In the genomic region with DNA sequence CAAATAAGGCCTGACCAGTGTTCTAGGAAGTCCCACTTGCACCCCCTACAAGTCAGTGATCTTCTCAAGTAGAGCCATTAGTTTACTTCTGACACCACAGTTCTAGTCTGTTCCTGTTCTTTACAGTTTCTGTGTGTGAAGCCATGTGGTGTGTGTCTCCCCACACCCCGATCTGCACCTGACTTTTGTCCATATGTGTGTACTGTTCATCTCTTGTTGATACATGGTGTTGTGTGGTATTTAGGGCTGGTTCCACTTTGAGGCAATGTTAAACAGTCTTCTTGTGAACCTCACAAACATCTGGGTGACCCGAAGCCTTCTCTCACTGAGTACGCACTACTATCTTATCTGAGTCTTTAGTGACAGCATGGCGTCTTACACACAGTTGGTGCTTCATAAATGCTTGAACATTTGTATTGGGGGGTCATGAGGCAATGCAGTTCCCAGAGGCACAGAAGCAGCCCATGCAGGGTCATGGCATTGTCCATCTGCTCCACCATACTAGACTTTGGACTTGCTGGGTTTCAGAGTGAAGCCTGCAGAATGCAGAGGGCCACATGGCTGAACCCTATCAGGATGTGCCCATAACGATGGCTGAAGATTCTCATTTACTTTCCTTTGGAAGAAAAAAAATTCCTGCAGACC, we compare ENCODE assay signal across 35 mouse cellular contexts. TPM values are rescaled to one million over a fixed set of nuclear protein-coding genes. Genes with fewer than 3 reads are reported as not detected.
DNase-seq lines count a peak whose midpoint lies in the region; ATAC-seq and TF ChIP-seq lines count a peak whose summit lies in the region.
"Had no signal": no experiment of that assay in that cellular context is flagged by ENCODE, and none has a peak within 500 bp of the region (broad histone marks: within the 10 kb centered on the region; RNA-seq: fewer than 3 reads in every experiment).

No protein-coding gene starts in this region.

- H3K36me3 ChIP-seq in intestine, embryonic 14.5 days (ENCODE audit: control insufficient read depth, insufficient read depth, low read length) = no peaks in the 10 kb centered on the region
- no peaks in the 10 kb centered on the region for H3K36me3 ChIP-seq in intestine, postnatal 0 days (ENCODE audit: control insufficient read depth, insufficient read depth)
- no peaks in the 10 kb centered on the region for H3K36me3 ChIP-seq in lung, postnatal 0 days (ENCODE audit: insufficient read depth, low read length)
- H3K36me3 ChIP-seq: G1E; heart, embryonic 13.5 days; hindbrain, embryonic 13.5 days had no signal

- ATAC-seq in intestine, embryonic 14.5 days (replicated peaks; ENCODE audit: low FRiP score, low TSS enrichment, low read depth) = peak; percentile 62; the same call in 1 of the 2 replicates
- ATAC-seq in intestine, postnatal 0 days = no peak
- peak; percentile 37 for ATAC-seq in lung, postnatal 0 days
- ATAC-seq in megakaryocyte, adult 5-6 weeks (ENCODE audit: poor library complexity, severe bottlenecking) = 0 out of 2 replicates have a peak, but pooled peaks have one; percentile 6
- ATAC-seq: Patski had no signal

- no peak overlapping the region for H3K4me2 ChIP-seq in intestine, embryonic 14.5 days (ENCODE audit: low read length)
- H3K4me2 ChIP-seq in intestine, postnatal 0 days (replicated peaks; ENCODE audit: low read depth) = no peak overlapping the region
- no peak overlapping the region for H3K4me2 ChIP-seq in lung, postnatal 0 days (replicated peaks; ENCODE audit: low read depth, low read length)
- H3K4me2 ChIP-seq: heart, embryonic 13.5 days; hindbrain, embryonic 13.5 days; midbrain, embryonic 11.5 days had no signal

- no peaks in the 10 kb centered on the region for H3K9me3 ChIP-seq in intestine, embryonic 14.5 days (ENCODE audit: control insufficient read depth, low read length)
- no peaks in the 10 kb centered on the region for H3K9me3 ChIP-seq in intestine, postnatal 0 days (ENCODE audit: control insufficient read depth)
- no peaks in the 10 kb centered on the region for H3K9me3 ChIP-seq in lung, postnatal 0 days (ENCODE audit: low read length)
- H3K9me3 ChIP-seq: heart, embryonic 13.5 days; hindbrain, embryonic 13.5 days had no signal

- no peak for DNase-seq in intestine, embryonic 14.5 days (ENCODE audit: low spot score)
- peak; percentile 1 for DNase-seq in kidney, postnatal 14 days
- DNase-seq in kidney, postnatal 25 days = no peak
- DNase-seq in lung, postnatal 0 days (ENCODE audit: low spot score) = no peak
- DNase-seq in lung, adult 18-20 months = no peak
- DNase-seq in cerebellum, adult 18-20 months = no peak
- DNase-seq: cerebellum, adult 11 months; cerebellum, postnatal 10 days; heart, adult 2 months; heart, postnatal 14 days; layer of hippocampus, adult 9-11 months; right cerebral cortex, adult 18-20 months; right cerebral cortex, postnatal 4 days; thymus, adult 2 months had no signal

- peak overlapping the region; percentile 34; the same call in 1 of the 2 replicates for H3K27ac ChIP-seq in intestine, embryonic 14.5 days (ENCODE audit: low read depth)
- H3K27ac ChIP-seq in intestine, postnatal 0 days (ENCODE audit: low read depth, low read length) = no peak overlapping the region
- H3K27ac ChIP-seq in lung, postnatal 0 days (ENCODE audit: low read length) = no peak overlapping the region
- H3K27ac ChIP-seq: heart, adult 2 months; heart, embryonic 13.5 days; hindbrain, embryonic 13.5 days had no signal

- H3K27me3 ChIP-seq in intestine, embryonic 14.5 days (replicated peaks; ENCODE audit: control insufficient read depth, insufficient read depth, low read length) = no peaks in the 10 kb centered on the region
- no peaks in the 10 kb centered on the region for H3K27me3 ChIP-seq in intestine, postnatal 0 days (replicated peaks; ENCODE audit: control insufficient read depth, insufficient read depth, low read length)
- H3K27me3 ChIP-seq in lung, postnatal 0 days (replicated peaks; ENCODE audit: insufficient read depth, low read length) = no peaks in the 10 kb centered on the region
- H3K27me3 ChIP-seq: heart, embryonic 13.5 days; hindbrain, embryonic 13.5 days; Patski had no signal

- H3K9ac ChIP-seq in intestine, embryonic 14.5 days (ENCODE audit: low read length) = no peak overlapping the region
- H3K9ac ChIP-seq in intestine, postnatal 0 days (ENCODE audit: low read depth, low read length) = no peak overlapping the region
- H3K9ac ChIP-seq in lung, postnatal 0 days (replicated peaks; ENCODE audit: low read depth) = no peak overlapping the region
- H3K9ac ChIP-seq: heart, embryonic 13.5 days; hindbrain, embryonic 13.5 days had no signal

- no peak for TF ChIP-seq EP300 in lung, postnatal 0 days (IDR thresholded peaks at IDR 0.05)

- H3K4me1 ChIP-seq in intestine, embryonic 14.5 days (replicated peaks; ENCODE audit: control insufficient read depth, insufficient read depth, low read length) = no peaks in the 10 kb centered on the region
- no peaks in the 10 kb centered on the region for H3K4me1 ChIP-seq in intestine, postnatal 0 days (replicated peaks; ENCODE audit: control insufficient read depth, insufficient read depth, low read length)
- H3K4me1 ChIP-seq in lung, postnatal 0 days (ENCODE audit: insufficient read depth, low read depth, low read length) = no peaks in the 10 kb centered on the region
- H3K4me1 ChIP-seq: heart, embryonic 13.5 days; hindbrain, embryonic 13.5 days had no signal

- no peak overlapping the region for H3K4me3 ChIP-seq in intestine, embryonic 14.5 days (ENCODE audit: low read depth, low read length)
- no peak overlapping the region for H3K4me3 ChIP-seq in intestine, postnatal 0 days (ENCODE audit: low read depth, low read length)
- no peak overlapping the region for H3K4me3 ChIP-seq in lung, postnatal 0 days (ENCODE audit: low read depth, low read length)
- H3K4me3 ChIP-seq: heart, adult 2 months; heart, embryonic 13.5 days; hindbrain, embryonic 13.5 days had no signal

- WGBS in intestine, embryonic 14.5 days = 68% methylated on average over 5 of the region's 5 CpGs
- 58% methylated on average over 5 of the region's 5 CpGs for WGBS in intestine, postnatal 0 days
- WGBS in lung, postnatal 0 days = 63% methylated on average over 5 of the region's 5 CpGs

- TF ChIP-seq CTCF in intestine, postnatal 0 days (IDR thresholded peaks at IDR 0.05; ENCODE audit: low read depth) = no peak
- no peak for TF ChIP-seq CTCF in lung, postnatal 0 days (IDR thresholded peaks at IDR 0.05)

RNA-seq across cellular contexts. Expression of a gene that starts 13.3 kb away (rescaled TPM):
- polyA plus RNA-seq in intestine, embryonic 14.5 days (2014; fragmentation: Nextera tagmentation; extraction: Ambion mirVana) = not detected in 2 replicates
- not detected in 2 replicates for polyA plus RNA-seq in intestine, postnatal 0 days (2015; fragmentation: Nextera tagmentation; extraction: Ambion mirVana)
- not detected in 2 replicates for polyA plus RNA-seq in lung, postnatal 0 days (2015; fragmentation: Nextera tagmentation; extraction: Ambion mirVana)
- not detected in 2 replicates for total RNA-seq in megakaryocyte, adult 5-6 weeks (2015)
- not detected in 2 replicates for total RNA-seq in megakaryocyte, adult 5-6 weeks (2017)
- total RNA-seq: adrenal gland, adult 18-20 months; adrenal gland, postnatal 4 days; G1E; gastrocnemius, postnatal 25 days; heart, adult 2 months; heart, postnatal 14 days; left cerebral cortex, adult 18-20 months; left cerebral cortex, postnatal 25 days; liver, adult 2 months; midbrain, postnatal 0 days had no signal
- polyA plus RNA-seq: cortical plate, adult 2 months; embryonic facial prominence, embryonic 11.5 days; forebrain, embryonic 11.5 days; G1E; heart, adult 2 months; heart, embryonic 13.5 days; hindbrain, embryonic 13.5 days; large intestine, adult 2 months; liver, adult 2 months; liver, embryonic 16.5 days; midbrain, embryonic 11.5 days; midbrain, postnatal 0 days; neural tube, embryonic 14.5 days; Patski; stomach, embryonic 16.5 days; thymus, adult 2 months had no signal
